Mouse (Mus musculus) megakaryocyte-erythroid progenitor cell, adult 5-6 weeks (primary cell): ENCODE data around the gene Vmn1r149. TPM values are rescaled to one million over a fixed set of nuclear protein-coding genes. Genes with fewer than 3 reads are reported as not detected.
"Not testable (repeated sequence)": the region's sequence is repeated elsewhere in the genome, so short reads cannot be mapped to it uniquely, and the experiment has no call there.

Source experiments
- ATAC-seq: replicated peaks from 2 replicates; pipeline ENCODE4 v1.8.0; 2016; ENCODE audit warnings: mild to moderate bottlenecking, inconsistent platforms; ENCODE audit not compliant: severe bottlenecking, poor library complexity, low FRiP score, low TSS enrichment
- total RNA-seq, 2 experiments: library from RNA; stranded (forward) in 1 of 2; stranded (reverse) in 1 of 2; fragments of 200-1000, 215-1000 nt in 1 of 2; fragments of >200 nt in 1 of 2; fragmentation: Nextera tagmentation in 1 of 2; gene quantifications; 2 replicates each; pipeline ENCODE4 v1.2.3; 2014 to 2017

Vmn1r149 gene
- total RNA-seq (2014; fragmentation: Nextera tagmentation), result not detected in 2 replicates
- total RNA-seq (2017), result not detected in 2 replicates

GRCm38 (mm10) chr7:22438129-22438528 lies at the start of gene Vmn1r149:
Gene Vmn1r149 (minus strand): TSS chr7:22438229.
- ATAC-seq, result not testable (repeated sequence)

- not testable (repeated sequence) for ATAC-seq
Observed at GRCm38 (mm10) chr7:22463975-22464374, 25.9 kb upstream of the Vmn1r149 start, which contains the start of gene Gm10665. Gene Gm10665 (minus strand): TSS chr7:22464075.

- not testable (repeated sequence) for ATAC-seq
Observed at GRCm38 (mm10) chr7:22413283-22413682, 24.7 kb downstream of the Vmn1r149 start, which contains the start of gene Vmn1r148. Gene Vmn1r148 (plus strand): TSS chr7:22413583.

Other genes with a start within 250 kb of the Vmn1r149 start
- not detected in 2 replicates for gene Vmn1r143, start 248.9 kb downstream of the Vmn1r149 start, total RNA-seq (2014; fragmentation: Nextera tagmentation)
- gene Vmn1r143, start 248.9 kb downstream of the Vmn1r149 start, total RNA-seq (2017), result not detected in 2 replicates
- not detected in 2 replicates for gene Gm8653, start 237.0 kb downstream of the Vmn1r149 start, total RNA-seq (2014; fragmentation: Nextera tagmentation)
- gene Gm8653, start 237.0 kb downstream of the Vmn1r149 start, total RNA-seq (2017), result not detected in 2 replicates
- gene Gm8453, start 208.7 kb downstream of the Vmn1r149 start, total RNA-seq (2014; fragmentation: Nextera tagmentation), result not detected in 2 replicates
- gene Gm8453, start 208.7 kb downstream of the Vmn1r149 start, total RNA-seq (2017), result not detected in 2 replicates
- gene Gm4187, start 108.5 kb downstream of the Vmn1r149 start, total RNA-seq (2014; fragmentation: Nextera tagmentation), result not detected in 2 replicates
- not detected in 2 replicates for gene Gm4187, start 108.5 kb downstream of the Vmn1r149 start, total RNA-seq (2017)
- not detected in 2 replicates for gene Gm8660, start 67.2 kb downstream of the Vmn1r149 start, total RNA-seq (2014; fragmentation: Nextera tagmentation)
- gene Gm8660, start 67.2 kb downstream of the Vmn1r149 start, total RNA-seq (2017), result not detected in 2 replicates
- gene Vmn1r148, start 24.6 kb downstream of the Vmn1r149 start, total RNA-seq (2014; fragmentation: Nextera tagmentation), result not detected in 2 replicates
- not detected in 2 replicates for gene Vmn1r148, start 24.6 kb downstream of the Vmn1r149 start, total RNA-seq (2017)
- not detected in 2 replicates for gene Gm10665, start 25.8 kb upstream of the Vmn1r149 start, total RNA-seq (2014; fragmentation: Nextera tagmentation)
- not detected in 2 replicates for gene Gm10665, start 25.8 kb upstream of the Vmn1r149 start, total RNA-seq (2017)
- not detected in 2 replicates for gene Vmn1r151, start 61.4 kb upstream of the Vmn1r149 start, total RNA-seq (2014; fragmentation: Nextera tagmentation)
- not detected in 2 replicates for gene Vmn1r151, start 61.4 kb upstream of the Vmn1r149 start, total RNA-seq (2017)
- gene Vmn1r152, start 84.7 kb upstream of the Vmn1r149 start, total RNA-seq (2014; fragmentation: Nextera tagmentation), result not detected in 2 replicates
- gene Vmn1r152, start 84.7 kb upstream of the Vmn1r149 start, total RNA-seq (2017), result not detected in 2 replicates
- not detected in 2 replicates for gene Gm8677, start 96.7 kb upstream of the Vmn1r149 start, total RNA-seq (2014; fragmentation: Nextera tagmentation)
- gene Gm8677, start 96.7 kb upstream of the Vmn1r149 start, total RNA-seq (2017), result not detected in 2 replicates
- gene Gm4201, start 127.1 kb upstream of the Vmn1r149 start, total RNA-seq (2014; fragmentation: Nextera tagmentation), result not detected in 2 replicates
- not detected in 2 replicates for gene Gm4201, start 127.1 kb upstream of the Vmn1r149 start, total RNA-seq (2017)
- not detected in 2 replicates for gene Gm4565, start 149.9 kb upstream of the Vmn1r149 start, total RNA-seq (2014; fragmentation: Nextera tagmentation)
- not detected in 2 replicates for gene Gm4565, start 149.9 kb upstream of the Vmn1r149 start, total RNA-seq (2017)
- gene Vmn1r155, start 219.8 kb upstream of the Vmn1r149 start, total RNA-seq (2014; fragmentation: Nextera tagmentation), result not detected in 2 replicates
- gene Vmn1r155, start 219.8 kb upstream of the Vmn1r149 start, total RNA-seq (2017), result not detected in 2 replicates